Mouse (Mus musculus) liver, embryonic 14.5 days (tissue): ENCODE data around the gene Lsm11.

Experiments
- CTCF ChIP-seq: IDR thresholded peaks from 2 replicates; pipeline ENCODE4 v1.5.1; 2016; ENCODE audit warnings: antibody characterized with exemption, low read depth, control low read depth
- EP300 ChIP-seq: IDR thresholded peaks from 2 replicates; pipeline ENCODE4 v1.6.1; 2016; ENCODE audit warnings: antibody characterized with exemption, low read depth

DNA sequence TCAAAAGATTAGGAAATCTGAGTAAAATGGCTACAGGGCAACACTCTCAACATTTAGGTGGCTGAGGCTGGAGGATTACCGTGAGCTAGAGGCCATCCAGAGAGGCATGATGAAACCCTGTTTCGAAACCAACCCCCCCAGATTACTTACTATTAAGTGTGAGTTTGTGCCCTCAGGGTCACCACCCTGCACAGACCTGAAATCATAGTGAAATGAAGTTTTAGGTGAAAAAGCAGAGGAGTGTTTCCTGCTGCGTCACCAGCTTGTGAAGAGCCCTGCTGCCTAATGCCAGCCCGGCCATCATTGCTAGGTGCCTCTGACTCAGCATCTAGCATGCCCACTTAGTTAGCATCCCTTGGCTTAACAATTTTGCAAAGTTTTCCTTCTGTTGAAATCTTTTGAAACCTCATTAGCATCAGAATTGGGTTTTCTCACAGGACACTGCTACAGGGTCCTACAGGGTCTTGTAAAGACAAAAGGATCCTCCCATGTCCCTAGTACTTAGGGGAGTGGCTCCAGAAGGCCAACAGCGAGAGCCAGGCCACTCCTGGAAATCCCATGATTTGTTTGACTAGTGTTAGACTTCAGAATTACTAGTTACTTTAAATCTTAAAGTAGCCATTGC, 59.0 kb downstream of the Lsm11 start:
- TF ChIP-seq EP300 (no peak), CTCF (no peak)
